Mouse (Mus musculus) MEL (cell line): ENCODE measurements around the gene Slc2a4.

Source experiments
- CTCF ChIP-seq, 3 experiments: IDR thresholded peaks in 2 of 3; conservative IDR thresholded peaks in 1 of 3; 2 replicates each; pipeline ENCODE4 v1.5.1; 2011 to 2012; ENCODE audit warnings: low read length in 3 of 3, low read depth in 2 of 3, mild to moderate bottlenecking in 2 of 3, improper control_type of control experiment in 1 of 3, inconsistent platforms in 1 of 3, mixed read lengths in 1 of 3, moderate library complexity in 1 of 3; ENCODE audit not compliant: control insufficient read depth in 1 of 3, insufficient read depth in 1 of 3, poor library complexity in 1 of 3, severe bottlenecking in 1 of 3
- EP300 ChIP-seq, 2 experiments: IDR thresholded peaks; 2 replicates each; pipeline ENCODE4 v1.6.1; 2011; ENCODE audit warnings: improper control_type of control experiment in 2 of 2, low read length in 2 of 2, low read depth in 1 of 2, mild to moderate bottlenecking in 1 of 2
- GATA1 ChIP-seq: IDR thresholded peaks from 2 replicates; pipeline ENCODE4 v1.6.1; 2011; ENCODE audit warnings: low read depth, low read length, improper control_type of control experiment
- MYC ChIP-seq: IDR thresholded peaks from 2 replicates; pipeline ENCODE4 v1.6.1; 2011; ENCODE audit warnings: low read depth, mild to moderate bottlenecking, low read length, improper control_type of control experiment, moderate library complexity
- POLR2A ChIP-seq, 2 experiments: IDR thresholded peaks; 2 replicates each; pipeline ENCODE4 v1.6.1; 2011 to 2012; ENCODE audit warnings: low read length in 2 of 2, mild to moderate bottlenecking in 2 of 2, control low read depth in 1 of 2, improper control_type of control experiment in 1 of 2, low read depth in 1 of 2, moderate library complexity in 1 of 2; ENCODE audit not compliant: control insufficient read depth in 1 of 2, insufficient read depth in 1 of 2, poor library complexity in 1 of 2
- RAD21 ChIP-seq: IDR thresholded peaks from 2 replicates; pipeline ENCODE4 v1.6.1; 2011; ENCODE audit warnings: mild to moderate bottlenecking, low read depth, low read length, improper control_type of control experiment
- USF2 ChIP-seq, 2 experiments: IDR thresholded peaks; 2 replicates each; pipeline ENCODE4 v1.6.1; 2011 to 2012; ENCODE audit warnings: improper control_type of control experiment in 2 of 2, low read length in 2 of 2, borderline replicate concordance in 1 of 2, inconsistent platforms in 1 of 2, low read depth in 1 of 2, mild to moderate bottlenecking in 1 of 2; ENCODE audit not compliant: insufficient read depth in 1 of 2

DNA sequence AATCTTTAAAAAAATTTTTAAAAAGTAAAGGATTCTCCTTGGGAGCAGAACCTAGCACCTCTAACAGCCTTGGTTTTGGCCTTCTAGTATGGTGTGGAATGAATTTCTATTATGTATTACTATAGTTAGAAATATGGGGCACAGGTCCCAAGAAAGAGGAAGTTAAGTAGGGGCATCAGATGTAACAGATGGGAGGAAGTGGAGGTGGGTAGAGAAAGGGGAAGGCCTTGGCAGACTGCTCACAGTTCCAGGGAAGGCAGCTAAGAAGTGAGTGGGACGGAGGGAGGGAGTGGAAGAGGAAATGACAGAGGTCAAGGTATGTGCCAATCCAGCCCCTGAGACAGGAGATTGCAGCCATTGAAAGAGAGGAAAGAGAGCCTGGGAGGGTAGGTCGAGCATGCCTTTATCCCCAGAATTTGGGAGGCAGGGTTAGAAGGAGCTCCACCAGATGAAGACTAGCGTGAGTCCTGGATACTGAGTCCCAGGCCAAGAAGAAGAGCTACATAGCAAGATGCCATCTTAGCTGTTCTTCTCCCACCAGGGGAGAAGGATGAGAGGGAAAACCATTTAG lies 16.9 kb downstream of the Slc2a4 start:
- peak; percentile 76 to 78 for TF ChIP-seq EP300 (IDR thresholded peaks at IDR 0.05; ENCODE audit: low read depth in 1 of 2, low read length in 2 of 2)
- no peak for TF ChIP-seq CTCF (IDR thresholded peaks at IDR 0.05 in 2 of 3, conservative IDR thresholded peaks at IDR 0.05 in 1 of 3; ENCODE audit: control insufficient read depth in 1 of 3, insufficient read depth in 1 of 3, low read depth in 2 of 3, low read length in 3 of 3, poor library complexity in 1 of 3, severe bottlenecking in 1 of 3)
- peak in 1 of 2 experiments; percentile 51; a peak in 1 of 4 replicates for TF ChIP-seq POLR2A (IDR thresholded peaks at IDR 0.05; ENCODE audit: control insufficient read depth in 1 of 2, insufficient read depth in 1 of 2, low read depth in 1 of 2, low read length in 2 of 2, poor library complexity in 1 of 2)
- no peak for TF ChIP-seq RAD21
- TF ChIP-seq MYC = peak; percentile 23; the same call in 1 of the 2 replicates
- TF ChIP-seq USF2 (IDR thresholded peaks at IDR 0.05; ENCODE audit: borderline replicate concordance in 1 of 2, insufficient read depth in 1 of 2, low read depth in 1 of 2, low read length in 2 of 2) = no peak
- TF ChIP-seq GATA1 = no peak
